Mouse (Mus musculus): ENCODE results near the gene Hoxd1. TPM values are rescaled to one million over a fixed set of nuclear protein-coding genes. Genes with fewer than 3 reads are reported as not detected.

Hoxd1 gene
- total RNA-seq, 1 experiment from 2014 or later = not detected

DNA sequence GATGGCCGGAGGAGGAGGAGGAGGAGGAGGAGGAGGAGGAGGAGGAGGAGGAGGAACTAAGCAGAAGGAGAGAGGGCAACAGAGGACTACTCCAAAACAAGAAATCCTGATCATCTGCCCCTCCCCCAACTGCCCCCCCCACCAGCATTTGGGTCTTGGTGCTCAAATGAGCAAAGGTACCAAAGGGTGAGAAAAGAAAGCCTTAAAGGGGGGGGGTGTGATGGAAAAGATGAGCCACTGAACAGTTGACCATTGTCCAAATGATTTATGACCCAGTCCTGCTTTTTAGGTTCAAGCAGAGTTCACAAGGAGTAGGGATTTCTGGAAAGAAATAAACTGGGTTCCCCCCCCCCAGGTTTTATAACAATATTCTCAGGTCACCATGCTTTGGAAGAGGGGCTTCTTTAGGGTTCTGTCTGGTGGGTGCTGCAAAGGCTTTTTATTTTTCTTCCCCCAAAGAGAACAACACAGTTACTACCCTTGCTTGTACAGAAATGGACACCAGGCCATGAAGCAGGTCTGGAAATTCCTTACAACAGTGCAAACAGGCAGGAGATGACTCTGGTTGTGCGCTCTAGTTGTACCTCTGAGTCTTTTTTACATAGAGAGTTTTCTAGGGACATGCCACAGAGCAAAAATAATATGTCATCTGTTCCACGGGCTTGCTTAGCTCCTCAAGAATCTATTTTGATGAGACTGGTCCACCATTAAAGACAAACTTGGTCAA, 21.4 kb upstream of the Hoxd1 start:
- no peak for ATAC-seq (replicated peaks in 1 of 2; ENCODE audit: insufficient read depth in 1 of 2, low FRiP score in 2 of 2, low TSS enrichment in 1 of 2, low read depth in 1 of 2, poor library complexity in 2 of 2, severe bottlenecking in 2 of 2)

DNA sequence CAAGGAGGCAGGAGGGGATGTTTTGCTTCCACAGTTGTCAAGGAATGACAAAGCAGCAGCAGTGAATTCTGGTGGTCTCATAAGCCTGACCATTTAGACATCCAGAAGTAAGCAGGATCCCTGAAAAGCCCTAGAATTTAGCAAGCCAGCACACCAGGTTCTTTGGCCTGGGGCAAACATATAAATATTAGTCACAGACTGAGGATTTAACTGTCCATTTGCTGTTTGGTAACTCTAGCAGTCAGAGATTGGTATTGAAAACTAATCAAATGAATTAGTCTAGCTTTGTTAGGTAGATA, 20.9 kb upstream of the Hoxd1 start:
- ATAC-seq (replicated peaks in 1 of 2; ENCODE audit: insufficient read depth in 1 of 2, low FRiP score in 2 of 2, low TSS enrichment in 1 of 2, low read depth in 1 of 2, poor library complexity in 2 of 2, severe bottlenecking in 2 of 2) = no peak

DNA sequence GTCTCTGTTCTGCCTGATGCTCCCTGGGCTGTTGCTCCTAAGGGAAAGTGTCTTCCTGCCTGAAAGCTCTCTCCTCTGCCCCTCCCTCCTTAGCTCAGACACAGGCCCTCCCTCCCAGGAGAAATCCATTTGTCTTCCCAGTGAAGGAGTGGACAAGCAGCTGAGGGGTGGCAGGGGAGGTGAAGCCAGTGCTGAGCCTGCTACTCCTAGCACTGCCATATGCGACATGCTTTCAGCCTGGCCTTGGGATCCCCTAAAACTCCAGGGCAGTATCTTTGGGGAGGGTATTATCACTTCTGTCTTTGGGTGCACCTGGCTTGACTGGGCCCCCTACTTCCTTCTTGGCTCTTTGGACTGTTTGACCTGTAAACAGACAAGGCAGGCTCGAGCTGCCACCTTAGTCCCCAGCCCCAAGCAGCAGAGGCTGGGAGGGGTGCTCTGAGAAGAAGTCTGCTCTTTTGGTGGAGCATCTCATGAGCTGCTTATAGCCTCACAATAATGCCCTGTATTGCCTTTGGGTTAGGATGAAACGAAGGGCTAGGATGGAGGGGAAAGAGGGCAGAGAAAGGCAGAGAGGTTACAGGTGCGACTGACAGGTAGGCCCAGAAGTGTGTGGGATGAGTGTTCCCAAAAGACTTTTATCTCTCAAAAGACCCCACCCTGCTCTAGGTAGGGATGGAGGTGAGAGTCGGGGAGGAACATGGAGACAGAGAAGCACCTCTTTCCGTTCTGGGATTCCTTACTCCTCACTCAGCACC, 17.1 kb upstream of the Hoxd1 start:
- no peak for ATAC-seq (replicated peaks in 1 of 2; ENCODE audit: insufficient read depth in 1 of 2, low FRiP score in 2 of 2, low TSS enrichment in 1 of 2, low read depth in 1 of 2, poor library complexity in 2 of 2, severe bottlenecking in 2 of 2)

DNA sequence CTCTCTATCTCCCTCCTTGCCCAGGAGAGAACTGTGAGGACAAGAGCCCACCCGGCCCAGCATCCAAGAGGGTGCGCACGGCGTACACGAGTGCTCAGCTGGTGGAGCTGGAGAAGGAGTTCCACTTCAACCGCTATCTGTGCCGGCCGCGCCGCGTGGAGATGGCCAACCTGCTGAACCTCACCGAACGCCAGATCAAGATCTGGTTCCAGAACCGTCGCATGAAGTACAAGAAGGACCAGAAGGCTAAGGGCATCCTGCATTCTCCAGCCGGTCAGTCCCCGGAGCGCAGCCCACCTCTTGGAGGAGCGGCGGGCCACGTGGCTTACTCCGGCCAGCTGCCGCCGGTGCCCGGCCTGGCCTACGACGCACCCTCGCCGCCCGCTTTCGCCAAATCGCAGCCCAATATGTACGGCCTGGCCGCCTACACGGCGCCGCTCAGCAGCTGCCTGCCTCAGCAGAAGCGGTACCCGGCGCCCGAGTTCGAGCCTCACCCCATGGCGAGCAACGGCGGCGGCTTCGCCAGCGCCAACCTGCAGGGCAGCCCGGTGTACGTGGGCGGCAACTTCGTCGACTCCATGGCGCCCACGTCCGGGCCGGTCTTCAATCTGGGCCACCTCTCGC, 16.4 kb upstream of the Hoxd1 start:
- no peak; a peak in 1 of 4 replicates for ATAC-seq (replicated peaks in 1 of 2; ENCODE audit: insufficient read depth in 1 of 2, low FRiP score in 2 of 2, low TSS enrichment in 1 of 2, low read depth in 1 of 2, poor library complexity in 2 of 2, severe bottlenecking in 2 of 2)

DNA sequence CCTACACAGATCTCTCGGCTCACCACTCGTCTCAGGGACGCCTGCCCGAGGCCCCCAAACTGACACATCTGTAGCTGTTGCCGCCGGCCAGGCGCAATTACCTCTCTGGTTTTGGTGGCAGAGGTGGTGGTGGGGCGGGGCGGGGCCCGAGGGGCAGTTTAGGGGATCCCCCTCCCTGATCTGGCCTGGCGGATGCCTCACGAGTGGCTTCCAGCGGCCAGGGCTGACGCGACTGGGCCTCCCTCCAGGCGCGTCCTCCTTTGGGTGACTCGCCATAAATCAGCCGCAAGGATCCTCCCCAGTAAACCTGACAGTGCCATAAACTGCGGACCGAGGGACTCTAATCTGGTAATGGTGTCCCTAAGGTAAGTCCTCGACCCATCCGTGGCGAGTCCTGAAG, 15.8 kb upstream of the Hoxd1 start:
- no peak for ATAC-seq (replicated peaks in 1 of 2; ENCODE audit: insufficient read depth in 1 of 2, low FRiP score in 2 of 2, low TSS enrichment in 1 of 2, low read depth in 1 of 2, poor library complexity in 2 of 2, severe bottlenecking in 2 of 2)

DNA sequence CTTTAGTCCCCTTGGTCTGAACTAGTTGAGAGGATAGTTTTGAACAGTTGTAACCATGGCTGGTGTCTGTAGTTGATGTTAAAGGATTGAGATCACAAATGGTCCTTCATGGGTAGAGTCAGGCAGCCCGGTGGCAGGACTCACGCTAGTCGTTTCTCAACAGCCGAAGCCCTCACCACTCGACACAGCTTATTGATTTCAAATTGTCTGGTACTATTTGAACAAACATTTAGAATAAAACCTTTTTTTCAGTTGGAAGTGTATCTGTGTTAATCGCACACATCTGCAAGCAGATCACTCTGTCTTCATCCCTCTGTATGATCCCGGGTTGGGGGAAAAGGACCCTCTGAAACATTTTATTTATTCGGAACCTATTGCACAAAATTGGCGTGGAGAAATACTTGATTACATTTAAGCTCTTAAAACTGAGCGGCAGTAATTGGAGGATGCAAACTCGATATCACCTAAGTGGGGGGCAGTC, 15.1 kb upstream of the Hoxd1 start:
- ATAC-seq (replicated peaks in 1 of 2; ENCODE audit: insufficient read depth in 1 of 2, low FRiP score in 2 of 2, low TSS enrichment in 1 of 2, low read depth in 1 of 2, poor library complexity in 2 of 2, severe bottlenecking in 2 of 2) = no peak

DNA sequence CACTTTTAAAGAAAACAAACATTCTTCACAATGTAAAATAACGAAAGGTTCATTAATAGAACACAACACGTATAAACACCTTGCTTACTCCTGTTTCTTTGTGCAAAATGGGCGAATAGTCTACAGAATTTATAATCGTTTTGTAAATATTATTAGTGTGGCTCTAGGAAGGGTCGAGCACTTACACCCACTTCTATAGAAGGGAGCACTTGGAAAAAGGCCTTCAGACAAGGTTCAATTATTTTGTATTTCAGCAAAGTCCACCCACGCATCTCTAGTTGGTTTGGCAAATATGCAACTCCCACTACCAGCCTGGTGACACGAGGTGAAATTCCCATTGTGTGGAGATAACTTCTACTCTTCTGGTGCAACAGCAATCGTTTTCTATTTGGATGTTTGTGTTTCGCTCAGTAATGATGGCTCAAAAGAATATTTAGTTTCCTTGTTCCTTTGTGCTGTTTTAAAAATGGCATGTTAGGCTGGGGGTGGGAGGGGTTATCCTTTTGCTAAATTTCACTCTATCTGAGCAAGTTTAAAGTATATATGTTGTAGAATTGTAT, 14.3 kb upstream of the Hoxd1 start:
- no peak for ATAC-seq (replicated peaks in 1 of 2; ENCODE audit: insufficient read depth in 1 of 2, low FRiP score in 2 of 2, low TSS enrichment in 1 of 2, low read depth in 1 of 2, poor library complexity in 2 of 2, severe bottlenecking in 2 of 2)

DNA sequence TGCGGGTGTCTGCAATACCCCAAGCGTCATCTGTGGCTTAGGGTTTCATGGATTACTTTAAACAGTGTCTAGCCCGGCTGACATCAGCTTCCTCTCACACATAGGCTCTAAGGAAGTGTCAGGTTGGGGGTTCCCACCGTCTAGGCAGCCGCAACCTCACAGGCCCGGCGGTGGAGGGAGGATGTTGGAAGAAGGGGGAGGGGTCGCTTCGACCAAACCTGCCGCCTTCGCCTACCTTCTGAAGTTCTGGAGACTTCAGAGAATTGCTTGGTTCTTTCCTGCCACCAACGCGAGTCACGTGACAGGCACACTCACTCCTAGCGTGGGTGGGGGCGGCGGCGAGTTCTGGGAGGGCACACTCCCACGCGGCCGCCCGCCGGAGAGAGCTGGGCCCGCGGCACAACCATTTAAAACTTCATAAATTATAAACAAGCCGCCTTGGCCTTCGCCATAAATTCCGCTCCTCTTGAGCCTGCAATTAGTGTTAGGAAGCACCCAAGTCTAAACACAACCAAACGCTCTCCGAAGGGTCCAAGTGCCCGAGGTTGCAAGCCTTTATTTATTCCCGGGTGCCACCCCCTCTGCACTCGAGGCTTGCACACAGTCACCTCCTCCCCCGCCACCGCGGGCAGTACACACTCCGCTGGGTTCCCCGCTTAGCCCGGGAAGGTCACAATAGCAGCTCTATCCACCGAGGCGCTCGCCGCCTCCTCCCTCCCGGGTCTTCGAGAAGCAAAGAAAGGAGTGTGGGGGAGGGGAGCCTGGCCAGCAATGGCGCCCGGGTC, 13.3 kb upstream of the Hoxd1 start:
- ATAC-seq (replicated peaks in 1 of 2; ENCODE audit: insufficient read depth in 1 of 2, low FRiP score in 2 of 2, low TSS enrichment in 1 of 2, low read depth in 1 of 2, poor library complexity in 2 of 2, severe bottlenecking in 2 of 2) = peak; percentile 70 to 72

DNA sequence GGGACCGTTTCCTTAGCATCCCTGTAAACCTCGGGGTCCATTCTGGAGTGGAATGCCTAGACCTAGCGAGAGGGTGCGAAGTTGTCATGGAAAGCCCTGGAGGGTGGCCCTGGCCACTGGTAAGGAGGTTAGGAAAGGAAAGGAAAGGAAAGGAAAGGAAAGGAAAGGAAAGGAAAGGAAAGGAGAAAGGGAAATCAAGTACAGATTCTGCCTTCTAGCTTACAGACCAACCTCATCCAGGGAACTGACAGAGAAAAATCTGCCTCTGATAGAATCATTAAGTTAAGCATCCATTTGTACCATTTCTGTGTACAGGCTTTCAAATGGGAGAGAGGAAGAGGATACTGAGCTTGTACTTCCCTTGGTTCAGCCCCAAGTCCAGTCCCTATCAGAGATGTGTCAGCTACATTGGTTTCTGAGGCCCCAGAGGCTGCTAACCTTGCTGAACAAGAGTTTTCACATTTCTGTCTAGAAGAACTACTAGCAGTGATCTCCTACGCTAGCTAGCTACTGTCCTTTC, 12.0 kb upstream of the Hoxd1 start:
- ATAC-seq (replicated peaks in 1 of 2; ENCODE audit: insufficient read depth in 1 of 2, low FRiP score in 2 of 2, low TSS enrichment in 1 of 2, low read depth in 1 of 2, poor library complexity in 2 of 2, severe bottlenecking in 2 of 2) = no peak

DNA sequence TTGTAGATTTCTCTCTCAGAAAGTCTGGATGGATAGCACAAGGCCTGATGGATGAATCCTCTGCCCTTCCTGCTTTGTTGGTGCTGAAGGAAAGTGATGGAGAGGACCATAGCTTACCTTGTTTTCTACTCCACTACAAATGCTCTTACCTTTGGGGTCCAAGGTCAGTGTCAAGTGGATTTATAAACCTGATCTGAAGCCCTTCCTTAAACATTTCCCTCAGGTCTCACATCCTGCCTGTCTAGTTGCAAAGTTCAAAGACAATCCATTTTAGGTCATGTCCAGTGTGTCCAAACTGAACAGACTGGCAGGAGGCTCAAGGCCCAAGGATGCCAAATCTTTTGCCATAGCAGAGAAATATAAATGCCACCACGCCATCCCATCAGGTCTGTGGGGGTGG, 10.9 kb upstream of the Hoxd1 start:
- ATAC-seq (replicated peaks in 1 of 2; ENCODE audit: insufficient read depth in 1 of 2, low FRiP score in 2 of 2, low TSS enrichment in 1 of 2, low read depth in 1 of 2, poor library complexity in 2 of 2, severe bottlenecking in 2 of 2) = no peak

DNA sequence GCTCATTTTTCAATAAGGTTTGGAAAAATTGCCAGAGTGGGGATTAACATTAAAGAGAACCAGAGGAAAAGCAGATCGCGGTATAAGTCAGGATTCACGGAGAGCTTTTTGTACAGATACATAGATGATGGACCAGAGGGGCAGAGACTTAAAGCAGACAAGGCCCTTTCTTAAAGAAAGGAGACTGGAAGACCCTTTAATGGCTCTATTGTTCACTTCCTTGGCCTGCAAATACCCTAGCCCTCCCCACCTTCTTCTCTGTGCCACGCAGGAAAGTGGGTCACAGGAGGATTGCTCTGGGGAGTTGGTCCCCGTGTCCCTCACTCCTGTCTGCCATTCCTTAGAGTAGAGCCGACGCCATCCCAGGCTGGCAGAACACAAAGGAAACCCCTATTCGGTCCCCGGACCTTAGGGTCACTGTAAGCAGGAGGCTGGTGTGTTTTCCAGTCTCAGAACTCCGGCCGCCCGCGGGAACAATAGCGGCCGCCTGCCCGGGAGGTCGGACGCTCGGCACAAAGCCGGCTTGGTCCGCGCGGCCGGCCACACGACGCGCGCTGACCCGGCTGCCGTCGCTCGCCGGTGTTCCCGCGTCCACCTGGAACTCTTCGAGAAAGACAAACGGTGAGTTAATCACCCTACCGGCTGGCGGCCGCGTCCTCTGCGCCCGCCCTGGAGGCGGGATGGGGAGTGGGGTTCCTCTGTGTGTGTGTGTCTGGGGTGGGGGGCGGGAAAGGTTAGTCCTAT, 10.2 kb upstream of the Hoxd1 start:
- no peak for ATAC-seq (replicated peaks in 1 of 2; ENCODE audit: insufficient read depth in 1 of 2, low FRiP score in 2 of 2, low TSS enrichment in 1 of 2, low read depth in 1 of 2, poor library complexity in 2 of 2, severe bottlenecking in 2 of 2)

DNA sequence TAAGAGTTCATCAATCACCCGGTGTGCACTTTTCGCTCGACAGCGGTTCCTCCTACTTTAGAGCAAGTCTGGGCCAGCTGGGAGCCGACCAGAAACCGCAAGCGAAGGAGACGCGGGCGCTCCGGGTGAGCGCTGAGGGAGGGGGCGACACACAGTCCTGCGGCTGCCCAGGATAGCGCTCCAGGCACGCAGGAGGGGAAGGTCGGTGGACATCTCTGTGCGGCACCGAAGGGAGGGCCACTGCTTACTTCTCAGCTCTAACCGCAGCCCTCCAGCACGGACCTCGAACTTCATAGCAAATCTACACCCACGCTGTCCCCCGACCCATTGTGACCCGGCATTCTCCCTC, 9.6 kb upstream of the Hoxd1 start:
- peak; percentile 37 to 44; a peak in 3 of 4 replicates for ATAC-seq (replicated peaks in 1 of 2; ENCODE audit: insufficient read depth in 1 of 2, low FRiP score in 2 of 2, low TSS enrichment in 1 of 2, low read depth in 1 of 2, poor library complexity in 2 of 2, severe bottlenecking in 2 of 2)

DNA sequence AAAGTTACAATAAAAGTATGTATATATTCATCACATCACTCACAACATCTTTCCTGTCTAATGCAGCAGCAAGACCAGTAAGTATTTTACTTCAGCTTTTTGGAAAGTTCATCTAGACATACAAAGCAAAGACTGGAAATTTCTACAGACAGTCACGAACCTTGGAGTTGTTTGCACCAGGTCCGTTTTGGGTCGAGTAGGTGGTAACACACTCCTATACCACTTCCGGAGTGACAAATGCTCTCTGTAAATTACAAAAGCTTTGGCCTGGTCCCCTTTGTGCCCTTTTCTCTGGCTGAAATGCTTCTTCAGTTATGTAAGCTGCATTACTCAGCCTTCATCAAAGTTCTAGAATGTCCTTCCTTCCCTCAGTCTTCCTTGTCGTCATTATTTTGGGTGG, 9.1 kb upstream of the Hoxd1 start:
- no peak for ATAC-seq (replicated peaks in 1 of 2; ENCODE audit: insufficient read depth in 1 of 2, low FRiP score in 2 of 2, low TSS enrichment in 1 of 2, low read depth in 1 of 2, poor library complexity in 2 of 2, severe bottlenecking in 2 of 2)

DNA sequence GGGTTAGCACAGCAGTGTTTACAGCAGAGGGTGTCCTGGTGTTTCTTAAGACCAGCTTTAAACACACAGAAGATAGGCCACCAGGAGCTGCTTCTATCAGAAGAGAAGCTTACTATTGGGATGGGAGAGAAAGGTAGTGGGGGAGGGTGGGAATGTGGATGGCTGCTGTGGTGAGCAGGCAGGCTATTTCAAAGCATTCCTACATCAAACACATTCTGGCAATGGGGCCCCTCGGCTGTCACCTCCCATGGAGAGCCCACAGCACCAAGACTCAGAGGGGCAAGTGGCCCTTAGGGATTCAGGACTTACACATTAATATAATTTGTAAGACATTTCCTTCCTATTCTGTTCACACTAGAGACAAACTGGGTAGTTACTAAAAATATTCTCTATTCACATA, 2.6 kb upstream of the Hoxd1 start:
- no peak for ATAC-seq (replicated peaks in 1 of 2; ENCODE audit: insufficient read depth in 1 of 2, low FRiP score in 2 of 2, low TSS enrichment in 1 of 2, low read depth in 1 of 2, poor library complexity in 2 of 2, severe bottlenecking in 2 of 2)

DNA sequence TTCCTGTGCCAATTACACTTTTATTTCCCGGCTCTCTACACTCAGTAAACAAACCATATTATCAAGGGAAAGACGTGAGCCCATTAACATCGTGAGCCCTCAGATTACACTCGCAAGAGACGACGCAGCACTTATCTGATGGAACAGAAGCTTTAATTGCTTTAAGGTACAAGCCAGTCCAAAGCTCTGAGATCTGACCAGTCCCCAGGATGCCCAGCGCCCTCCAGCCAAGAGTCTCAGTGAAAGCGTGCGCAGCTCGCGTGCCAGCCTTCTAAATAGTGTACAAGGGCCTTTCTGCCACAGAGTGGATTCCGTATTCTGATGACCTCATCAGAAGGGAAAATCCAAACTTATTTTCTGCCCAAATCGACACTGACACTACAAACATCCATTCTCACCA, 839 bp upstream of the Hoxd1 start:
- ATAC-seq (replicated peaks in 1 of 2; ENCODE audit: insufficient read depth in 1 of 2, low FRiP score in 2 of 2, low TSS enrichment in 1 of 2, low read depth in 1 of 2, poor library complexity in 2 of 2, severe bottlenecking in 2 of 2) = no peak

DNA sequence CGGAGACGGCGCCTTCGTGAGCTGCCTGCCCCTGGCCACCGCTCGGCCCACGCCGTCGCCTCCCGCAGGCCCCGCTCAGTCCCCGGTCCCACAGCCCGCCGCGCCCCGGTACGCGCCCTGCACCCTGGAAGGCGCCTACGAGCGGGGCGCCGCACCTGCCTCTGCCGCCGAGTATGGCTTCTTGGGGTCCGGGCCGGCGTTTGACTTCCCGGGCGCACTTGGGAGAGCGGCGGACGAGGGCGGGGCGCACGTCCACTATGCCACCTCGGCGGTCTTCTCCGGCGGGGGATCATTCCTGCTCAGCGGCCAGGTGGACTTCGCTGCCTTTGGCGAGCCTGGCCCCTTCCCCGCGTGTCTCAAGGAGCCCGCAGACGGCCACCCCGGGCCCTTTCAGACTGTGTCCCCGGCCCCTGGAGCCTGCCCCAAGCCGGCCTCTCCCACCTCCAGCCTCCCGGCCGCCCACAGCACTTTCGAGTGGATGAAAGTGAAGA, 510 bp downstream of the Hoxd1 start:
- ATAC-seq (replicated peaks in 1 of 2; ENCODE audit: insufficient read depth in 1 of 2, low FRiP score in 2 of 2, low TSS enrichment in 1 of 2, low read depth in 1 of 2, poor library complexity in 2 of 2, severe bottlenecking in 2 of 2) = no peak

DNA sequence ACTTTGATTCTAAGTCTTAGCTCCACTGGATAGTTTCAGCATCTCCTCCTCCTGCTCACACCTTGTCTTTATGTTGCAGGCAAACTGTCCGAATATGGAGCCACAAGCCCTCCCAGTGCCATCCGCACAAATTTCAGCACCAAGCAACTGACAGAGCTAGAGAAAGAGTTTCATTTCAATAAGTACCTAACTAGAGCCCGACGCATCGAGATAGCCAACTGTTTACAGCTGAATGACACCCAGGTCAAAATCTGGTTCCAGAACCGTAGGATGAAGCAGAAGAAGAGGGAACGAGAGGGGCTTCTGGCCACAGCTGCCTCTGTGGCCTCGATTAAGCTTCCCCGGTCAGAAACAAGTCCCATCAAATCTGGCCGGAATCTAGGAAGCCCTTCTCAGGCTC, 1.2 kb downstream of the Hoxd1 start:
- ATAC-seq (replicated peaks in 1 of 2; ENCODE audit: insufficient read depth in 1 of 2, low FRiP score in 2 of 2, low TSS enrichment in 1 of 2, low read depth in 1 of 2, poor library complexity in 2 of 2, severe bottlenecking in 2 of 2) = no peak
